Mouse (Mus musculus) retina, postnatal 7 days (tissue): ENCODE data around the gene Lbx2.
A peak's percentile ranks its signal among the peaks of the same experiment; 100 is the strongest.

Experiments
- DNase-seq: peaks from one replicate; pipeline ENCODE4 v3.0.0-alpha.2; 2012; ENCODE audit warnings: low read depth, low spot score

The Lbx2 gene

DNA sequence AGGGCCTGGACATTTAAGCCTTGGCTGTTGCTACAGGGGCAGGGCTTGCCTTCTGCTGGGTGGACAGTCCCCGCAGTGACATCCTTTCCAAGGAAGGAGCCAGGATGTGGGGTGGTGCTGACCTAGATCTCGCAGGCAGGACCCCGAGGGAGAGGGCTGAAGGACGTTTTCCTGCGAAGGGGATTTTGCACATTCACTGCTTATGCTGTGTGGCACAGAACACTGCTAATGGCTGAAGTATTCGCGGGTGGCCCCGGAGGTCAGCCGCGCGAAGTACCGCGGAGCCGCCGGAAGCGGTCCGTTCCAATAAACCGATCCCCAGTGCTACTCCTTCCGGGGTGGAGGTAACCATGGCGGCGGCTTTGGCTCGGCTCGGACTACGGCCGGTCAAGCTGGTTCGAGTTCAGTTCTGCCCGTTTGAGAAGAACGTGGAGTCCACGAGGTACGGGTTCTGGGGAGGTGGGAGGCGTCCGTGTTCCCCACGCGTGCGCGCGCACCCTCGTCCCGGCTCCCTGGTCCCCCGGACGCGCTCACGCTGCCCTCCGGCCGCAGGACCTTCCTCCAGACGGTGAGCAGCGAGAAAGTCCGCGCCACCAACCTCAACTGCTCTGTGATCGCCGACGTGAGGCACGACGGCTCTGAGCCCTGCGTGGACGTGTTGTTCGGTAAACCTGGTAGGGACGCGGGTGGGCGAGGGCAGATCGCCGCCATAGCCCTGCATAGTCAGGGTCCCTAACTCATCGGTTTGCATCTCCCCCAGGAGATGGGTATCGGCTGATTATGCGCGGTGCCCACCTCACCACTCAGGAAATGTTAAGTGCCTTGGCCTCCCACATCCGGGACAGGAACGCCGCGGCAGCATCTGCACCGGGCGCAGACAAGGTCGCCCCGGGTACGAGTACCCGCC, 22.8 kb downstream of the Lbx2 start, which contains the start of gene Mrpl53:
Gene Mrpl53 (plus strand): TSS at position 279 of the 907 bp plus-strand sequence.
- peak; percentile 70 for DNase-seq

DNA sequence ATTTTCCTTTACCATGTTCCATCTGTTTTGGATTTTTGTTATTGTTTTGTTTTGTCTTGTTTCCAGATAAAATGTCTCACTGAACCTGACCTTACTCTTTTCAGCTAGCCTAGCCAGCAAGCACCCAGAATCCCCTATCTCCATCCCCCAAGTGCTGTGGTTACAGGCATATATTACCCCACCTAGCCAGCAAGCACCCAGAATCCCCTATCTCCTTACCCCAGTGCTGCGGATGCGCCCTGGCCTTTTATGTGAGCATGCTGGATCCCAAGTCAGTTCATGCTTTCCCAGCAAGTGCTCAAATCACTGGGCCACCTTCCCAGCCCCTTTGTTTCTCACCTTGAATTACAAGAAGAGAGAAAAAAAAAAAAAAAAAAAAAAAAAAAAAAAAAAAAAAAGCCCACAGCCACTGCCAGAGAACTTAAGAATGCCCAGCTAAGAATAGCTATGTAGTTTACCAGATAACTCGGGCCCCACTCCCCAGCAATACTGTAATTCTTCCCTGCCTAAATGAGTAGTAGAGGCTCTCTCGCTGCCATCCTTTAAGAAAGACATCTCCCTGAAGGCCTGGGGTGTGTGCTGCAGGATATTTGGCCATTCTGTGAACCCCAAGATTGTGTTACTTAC, 25.5 kb downstream of the Lbx2 start:
- DNase-seq, result no peak

DNA sequence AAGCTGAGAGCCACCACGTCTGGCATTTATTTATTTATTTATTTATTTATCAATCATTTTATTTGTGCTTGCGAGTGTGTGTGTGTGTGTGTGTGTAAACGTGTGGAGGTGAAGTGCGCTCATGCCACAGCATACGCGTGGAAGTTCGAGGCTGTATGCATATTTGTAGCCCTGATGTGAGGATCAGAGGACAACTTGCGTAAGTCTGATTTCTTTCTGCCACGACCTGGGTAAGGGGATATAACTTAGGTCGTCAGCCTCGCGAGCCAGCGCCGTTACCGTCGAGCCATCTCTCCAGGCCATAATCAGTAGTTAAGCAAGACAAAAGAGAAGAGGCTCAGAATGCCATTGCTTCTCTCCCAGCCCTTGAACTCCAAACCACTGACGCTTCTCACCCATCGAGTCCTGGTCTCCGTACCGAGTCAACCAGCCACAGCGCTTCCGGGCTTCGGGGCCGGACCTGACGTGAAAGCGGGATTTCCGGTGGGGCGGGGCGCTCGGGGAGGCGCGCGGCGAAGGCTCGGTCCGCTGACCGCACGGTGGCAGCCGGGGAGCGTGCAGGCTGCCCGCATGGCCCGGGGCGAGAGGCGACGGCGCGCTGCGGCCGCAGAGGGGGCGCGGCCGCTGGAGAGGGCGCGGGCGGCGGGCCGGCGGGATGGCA, 29.0 kb downstream of the Lbx2 start, which contains the start of gene Mogs:
Gene Mogs (plus strand): TSS at position 486 of the 661 bp plus-strand sequence.
- DNase-seq, result peak; percentile 85

DNA sequence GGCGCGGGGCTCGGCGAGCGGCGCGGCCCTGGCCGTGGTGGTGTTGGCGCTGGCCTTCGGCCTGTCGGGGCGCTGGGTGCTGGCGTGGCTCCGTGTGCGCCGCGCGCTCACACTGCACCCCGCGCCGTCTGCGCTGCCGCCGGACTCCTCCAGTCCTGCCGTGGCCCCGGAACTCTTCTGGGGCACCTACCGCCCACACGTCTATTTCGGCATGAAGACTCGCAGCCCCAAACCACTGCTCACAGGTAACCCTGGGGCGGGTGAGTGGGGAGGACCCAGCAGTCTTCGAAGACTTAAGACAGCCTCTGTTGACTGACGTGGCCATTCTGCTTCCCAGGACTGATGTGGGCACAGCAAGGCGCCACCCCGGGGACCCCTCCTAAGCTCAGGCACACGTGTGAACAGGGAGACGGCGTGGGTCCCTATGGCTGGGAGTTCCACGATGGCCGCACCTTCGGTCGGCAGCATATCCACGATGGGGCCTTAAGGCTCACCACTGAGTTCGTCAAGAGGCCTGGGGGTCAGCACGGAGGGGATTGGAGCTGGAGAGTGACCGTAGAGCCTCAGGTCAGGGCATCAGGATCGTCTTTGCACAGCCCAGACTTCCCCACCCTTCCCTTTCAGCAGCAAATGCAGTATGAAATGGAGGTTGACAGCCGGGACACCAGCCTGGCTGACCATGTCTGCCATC, 29.7 kb downstream of the Lbx2 start:
- DNase-seq, result no peak

DNA sequence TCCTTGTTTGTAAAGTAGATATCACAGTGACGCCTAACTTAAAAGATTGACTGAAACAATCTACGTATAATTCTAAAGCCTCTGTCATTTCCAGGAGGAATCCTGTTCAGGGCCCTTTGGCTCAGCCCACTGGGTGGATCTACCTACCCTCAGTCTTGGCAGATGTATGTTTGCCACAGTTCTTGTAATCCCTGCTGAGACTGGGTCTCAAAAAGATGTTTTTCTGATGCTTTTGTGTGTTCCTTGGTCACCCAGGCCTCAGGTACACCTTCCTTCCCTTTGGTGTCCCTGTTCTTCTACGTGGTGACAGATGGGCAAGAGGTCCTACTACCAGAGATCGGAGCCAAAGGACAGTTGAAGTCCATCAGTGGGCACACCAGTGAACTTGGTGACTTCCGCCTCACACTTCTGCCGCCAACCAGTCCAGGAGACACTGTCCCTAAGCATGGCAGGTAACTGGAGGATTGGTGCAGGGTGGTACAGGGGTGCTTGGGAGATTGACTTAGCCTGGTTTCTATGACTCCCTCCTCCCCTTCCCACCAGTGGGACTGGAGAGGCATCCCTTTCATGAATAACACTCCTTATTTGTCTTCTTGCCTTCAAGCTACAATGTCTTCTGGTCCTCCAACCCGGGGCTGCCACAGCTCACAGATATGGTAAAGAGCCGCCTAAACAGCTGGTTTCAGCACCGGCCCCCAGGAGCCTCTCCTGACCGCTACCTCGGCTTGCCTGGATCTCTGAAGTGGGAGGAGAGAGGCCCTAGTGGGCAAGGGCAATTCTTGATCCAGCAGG, 30.4 kb downstream of the Lbx2 start:
- no peak for DNase-seq

DNA sequence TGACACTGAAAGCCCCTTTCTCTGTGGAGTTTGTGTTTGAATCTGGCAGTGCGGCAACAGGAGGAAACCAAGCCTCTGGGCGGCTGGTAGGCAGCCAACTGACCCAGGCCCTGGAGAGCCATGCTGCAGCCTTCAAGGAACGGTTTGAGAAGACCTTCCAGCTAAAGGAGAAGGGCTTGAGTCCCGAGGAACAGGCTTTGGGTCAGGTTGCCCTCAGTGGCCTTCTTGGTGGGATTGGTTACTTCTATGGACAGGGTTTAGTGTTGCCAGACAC, 30.9 kb downstream of the Lbx2 start:
- DNase-seq, result no peak

DNA sequence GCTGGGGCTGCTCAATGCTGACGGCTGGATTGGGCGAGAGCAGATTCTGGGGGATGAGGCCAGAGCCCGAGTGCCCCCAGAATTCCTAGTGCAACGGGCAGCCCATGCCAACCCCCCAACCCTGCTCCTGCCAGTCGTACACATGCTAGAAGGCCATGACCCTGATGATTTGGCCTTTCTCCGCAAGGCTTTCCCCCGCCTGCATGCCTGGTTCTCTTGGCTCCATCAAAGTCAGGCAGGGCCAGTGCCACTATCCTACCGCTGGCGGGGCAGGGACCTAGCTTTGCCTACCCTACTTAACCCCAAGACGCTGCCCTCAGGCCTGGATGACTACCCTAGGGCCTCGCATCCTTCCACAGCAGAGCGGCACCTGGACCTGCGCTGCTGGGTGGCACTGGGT, 31.4 kb downstream of the Lbx2 start:
- DNase-seq, result no peak

DNA sequence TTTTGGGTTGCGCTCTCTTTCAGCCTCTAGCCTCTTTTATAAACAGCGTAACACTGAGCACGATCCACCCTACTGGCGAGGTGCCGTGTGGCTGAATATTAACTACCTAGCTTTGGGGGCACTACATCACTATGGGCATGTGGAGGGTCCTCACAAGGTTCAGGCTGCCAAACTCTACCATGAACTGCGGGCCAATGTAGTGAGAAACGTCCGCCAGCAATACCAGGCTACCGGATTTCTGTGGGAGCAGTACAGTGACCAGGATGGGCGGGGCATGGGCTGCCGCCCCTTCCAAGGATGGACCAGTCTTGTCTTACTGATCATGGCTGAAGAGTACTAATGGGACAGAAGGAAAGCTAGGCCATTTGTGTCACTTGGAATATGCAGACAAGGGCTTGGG, 32.2 kb downstream of the Lbx2 start:
- no peak for DNase-seq

DNA sequence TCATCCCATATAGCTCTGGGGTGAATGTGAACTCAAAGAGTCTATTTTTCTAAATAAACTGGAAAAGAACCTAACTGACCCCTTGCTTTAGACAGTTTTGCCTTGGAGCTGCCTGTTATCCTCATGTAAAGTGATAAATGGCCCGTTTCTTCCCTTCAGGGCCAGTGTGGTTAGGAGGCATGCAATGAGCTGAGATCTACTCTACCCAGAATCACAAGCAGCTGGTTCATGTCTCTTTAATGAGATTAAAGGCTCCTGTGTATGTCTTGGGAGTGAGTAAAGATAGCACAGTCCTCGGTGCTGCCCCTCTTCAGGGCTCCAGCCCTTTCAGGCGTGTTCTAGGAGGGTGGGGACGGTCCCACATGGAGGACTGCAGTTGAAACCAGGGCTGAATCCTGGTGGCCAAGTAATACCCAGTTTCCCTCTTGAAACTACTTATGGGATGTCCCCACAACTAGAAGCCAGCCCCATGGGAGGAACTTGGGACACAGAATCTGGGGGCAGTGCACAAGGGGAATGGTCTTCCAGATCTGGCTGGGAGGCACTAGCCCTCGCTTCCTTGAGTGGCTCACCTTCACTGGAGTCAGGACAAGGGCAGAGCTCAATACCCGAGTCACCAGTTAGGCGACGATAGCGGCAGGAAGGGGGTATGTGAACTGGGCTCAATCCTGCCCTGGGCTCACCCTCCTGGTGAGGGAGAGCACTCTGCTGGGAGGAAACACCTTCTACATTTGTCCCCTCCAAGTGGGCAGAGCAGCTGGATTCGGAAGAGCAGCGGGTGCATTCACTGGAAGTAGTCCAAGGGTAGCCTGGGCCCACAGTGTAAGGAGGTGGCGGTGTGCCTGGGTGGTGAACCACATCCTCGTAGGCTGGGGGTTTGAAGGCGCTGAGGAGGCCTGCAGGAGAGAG, 32.9 kb downstream of the Lbx2 start:
- no peak for DNase-seq

DNA sequence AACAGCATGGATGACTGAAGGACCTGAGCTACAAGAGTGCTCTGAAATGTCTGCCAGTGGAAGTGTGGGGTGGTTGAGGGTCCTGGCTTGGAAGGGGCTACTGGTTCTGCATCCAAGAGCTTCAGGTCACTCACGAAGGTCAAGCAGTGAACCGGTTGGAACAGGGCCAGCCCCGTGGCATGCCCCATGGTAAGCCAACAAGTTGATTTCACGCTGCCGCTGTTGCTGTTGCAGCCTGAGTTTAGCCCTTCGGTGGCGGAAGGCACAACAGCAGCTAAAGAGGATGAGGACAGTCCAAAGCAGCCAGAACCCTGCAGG, 33.5 kb downstream of the Lbx2 start:
- DNase-seq, result no peak

DNA sequence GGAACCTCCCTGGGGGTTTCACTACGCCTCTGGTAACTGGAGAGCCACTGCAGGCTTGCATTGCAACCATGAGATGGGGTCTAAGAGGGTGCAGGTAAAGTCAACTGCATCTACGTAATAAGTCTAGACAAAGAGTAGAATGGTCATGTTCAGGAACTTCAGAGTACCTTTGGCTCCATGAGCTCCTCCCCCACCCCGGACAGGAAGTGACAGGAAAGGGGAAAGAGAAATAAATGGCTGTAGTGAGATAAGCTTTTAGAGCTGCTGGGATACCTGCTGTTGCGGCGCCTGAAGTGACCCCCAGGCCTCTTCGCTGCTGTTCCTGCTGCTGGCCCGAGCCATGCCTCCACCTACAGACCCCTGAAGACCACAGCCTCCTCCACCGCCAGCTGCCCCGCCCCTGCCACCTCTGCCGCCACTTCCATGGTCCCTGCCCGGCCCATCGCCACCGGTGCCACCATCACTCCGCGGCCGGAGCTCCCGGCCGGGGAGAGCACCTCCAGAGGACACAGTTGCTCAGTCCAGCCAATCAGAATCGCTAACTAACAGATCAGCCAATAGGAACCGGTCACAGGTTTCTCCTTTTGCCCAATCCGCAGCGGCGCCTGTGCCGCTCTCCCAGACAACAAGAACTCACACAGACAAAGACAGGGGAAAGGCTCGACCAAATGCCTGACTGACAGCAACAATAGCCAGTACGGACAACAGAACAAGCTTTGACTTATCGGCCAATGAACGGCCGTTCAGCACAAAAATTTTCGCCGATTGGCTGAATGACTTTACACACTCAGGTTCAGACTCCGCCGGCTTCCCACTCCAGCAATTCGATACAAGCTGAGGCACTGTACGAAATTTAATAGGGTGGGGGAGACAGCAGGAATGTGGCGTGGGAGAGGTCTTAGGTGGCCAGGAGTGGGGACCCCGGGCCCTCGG, 35.0 kb downstream of the Lbx2 start, which contains the start of gene Wbp1:
Gene Wbp1 (minus strand): TSS at position 630 of the 933 bp plus-strand sequence.
- DNase-seq, result peak; percentile 97

DNA sequence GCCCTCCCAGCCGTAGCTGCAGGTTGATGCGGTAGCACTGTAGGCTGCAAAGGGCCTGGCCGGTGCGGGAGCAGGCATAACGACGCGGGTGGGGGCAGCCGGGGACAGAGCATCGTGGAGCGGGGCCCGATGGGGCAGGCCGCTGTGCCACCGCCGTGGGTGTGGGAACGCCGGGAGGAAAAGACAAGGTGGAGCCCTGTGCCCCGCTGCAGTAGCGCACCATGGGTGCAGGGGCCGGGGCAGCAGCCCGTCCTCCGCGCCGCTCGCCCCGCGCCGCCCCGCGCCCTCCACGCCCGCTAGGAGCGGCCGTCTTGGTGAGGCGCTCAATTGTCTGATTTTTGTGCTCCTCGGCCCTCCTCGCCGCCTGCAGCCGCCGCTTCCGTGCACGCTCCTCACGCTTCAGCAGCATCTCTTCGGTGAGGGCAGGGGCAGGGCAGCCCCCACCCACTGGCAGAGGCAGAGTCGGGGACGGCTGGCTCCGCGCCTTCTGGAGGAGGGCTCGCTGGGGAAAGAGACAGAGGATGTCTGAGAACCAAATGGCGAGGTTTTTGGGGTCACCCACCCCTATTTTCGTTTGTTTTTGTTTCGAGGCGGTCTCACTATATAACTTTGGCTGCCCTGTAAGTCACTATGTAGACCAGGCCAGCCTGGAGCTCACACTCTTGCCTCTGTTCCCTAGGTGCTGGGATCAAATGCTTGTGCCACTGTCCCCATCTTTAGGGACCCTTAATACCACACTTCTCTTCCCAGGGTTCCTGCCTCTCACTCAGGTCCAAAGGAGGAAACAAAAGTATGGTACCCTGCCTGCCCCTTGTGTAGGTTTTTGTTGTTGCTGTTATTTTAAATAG, 35.9 kb downstream of the Lbx2 start:
- DNase-seq, result no peak

DNA sequence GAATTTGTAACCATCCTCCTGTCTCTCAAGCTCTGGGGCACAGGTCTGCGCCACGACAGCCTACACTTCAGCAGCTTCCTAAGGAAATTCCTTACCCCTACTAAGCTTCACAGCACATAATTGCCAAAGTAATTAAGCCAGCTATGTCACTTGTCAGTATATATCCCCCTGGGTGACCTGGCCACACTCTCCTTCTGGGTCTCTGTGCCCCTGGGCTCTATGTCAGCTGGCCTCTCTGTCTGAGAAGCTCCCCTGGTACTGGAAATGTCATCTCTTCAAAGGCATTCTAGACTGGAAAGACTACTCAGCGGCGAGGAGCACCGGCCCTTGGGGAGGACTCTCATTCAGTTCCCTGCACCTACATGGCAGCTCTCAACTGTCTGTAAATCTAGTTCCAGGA, 36.8 kb downstream of the Lbx2 start:
- DNase-seq, result no peak

DNA sequence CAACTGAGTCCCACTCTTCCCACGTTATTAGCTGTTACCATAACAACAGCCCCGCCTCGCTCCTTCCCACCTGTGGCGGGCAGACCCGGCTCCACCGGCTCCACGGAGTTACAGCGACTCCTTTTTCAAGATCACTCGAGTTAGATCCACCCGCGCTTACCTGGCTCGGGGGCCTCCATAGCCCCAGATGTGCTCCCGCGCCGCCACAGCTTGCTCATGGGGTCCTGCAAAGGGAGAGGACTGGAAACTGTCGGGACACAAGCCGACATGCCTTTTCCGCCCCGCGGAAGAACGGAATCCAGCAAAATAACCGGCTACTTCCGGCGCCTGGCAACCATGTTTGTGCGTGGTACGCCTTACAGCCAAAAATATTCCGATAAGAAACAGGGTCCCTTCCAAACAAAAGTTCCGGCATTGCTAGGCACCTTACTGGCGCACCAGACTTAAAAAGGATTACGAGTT, 38.7 kb downstream of the Lbx2 start:
- peak; percentile 94 for DNase-seq

DNA sequence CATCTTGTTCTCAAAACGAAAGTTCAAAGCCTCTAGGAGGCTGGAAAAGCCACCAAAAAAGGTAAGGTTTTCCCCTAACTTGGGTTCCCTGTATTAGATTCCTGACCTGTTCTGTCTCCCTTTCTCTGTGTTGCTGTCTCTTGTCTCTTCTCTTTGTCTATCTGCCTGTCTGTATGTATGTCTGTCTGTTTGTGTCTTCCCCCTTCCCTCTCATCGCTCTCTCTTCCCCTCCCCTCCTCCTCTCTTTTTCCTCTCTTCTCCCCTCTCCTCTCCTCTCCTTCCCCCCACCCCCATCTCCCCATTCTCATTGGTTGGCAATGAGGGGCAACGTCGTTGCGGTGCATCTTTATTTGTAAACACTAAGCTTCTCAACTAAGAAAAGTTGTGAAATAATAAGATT, 39.2 kb downstream of the Lbx2 start, which contains the start of gene Ino80b:
Gene Ino80b (minus strand): TSS at position 101 of the 400 bp plus-strand sequence.
- no peak for DNase-seq

DNA sequence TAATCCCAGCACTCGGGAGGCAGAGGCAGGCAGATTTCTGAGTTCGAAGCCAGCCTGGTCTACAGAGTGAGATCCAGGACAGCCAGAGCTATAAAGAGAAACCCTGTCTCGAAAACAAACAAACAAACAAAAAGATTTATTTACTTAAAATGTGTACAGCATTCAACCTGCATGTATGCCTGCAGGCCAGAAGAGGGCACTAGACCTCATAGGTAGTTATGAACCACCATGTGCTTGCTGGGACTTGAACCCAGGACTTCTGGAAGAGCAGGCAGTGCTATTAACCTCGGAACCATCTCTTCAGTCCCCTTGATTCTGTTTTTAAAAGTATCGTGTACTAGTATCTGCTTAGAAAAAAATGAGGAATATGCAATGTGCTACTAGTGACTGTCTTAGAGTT, 41.3 kb downstream of the Lbx2 start:
- DNase-seq, result no peak

DNA sequence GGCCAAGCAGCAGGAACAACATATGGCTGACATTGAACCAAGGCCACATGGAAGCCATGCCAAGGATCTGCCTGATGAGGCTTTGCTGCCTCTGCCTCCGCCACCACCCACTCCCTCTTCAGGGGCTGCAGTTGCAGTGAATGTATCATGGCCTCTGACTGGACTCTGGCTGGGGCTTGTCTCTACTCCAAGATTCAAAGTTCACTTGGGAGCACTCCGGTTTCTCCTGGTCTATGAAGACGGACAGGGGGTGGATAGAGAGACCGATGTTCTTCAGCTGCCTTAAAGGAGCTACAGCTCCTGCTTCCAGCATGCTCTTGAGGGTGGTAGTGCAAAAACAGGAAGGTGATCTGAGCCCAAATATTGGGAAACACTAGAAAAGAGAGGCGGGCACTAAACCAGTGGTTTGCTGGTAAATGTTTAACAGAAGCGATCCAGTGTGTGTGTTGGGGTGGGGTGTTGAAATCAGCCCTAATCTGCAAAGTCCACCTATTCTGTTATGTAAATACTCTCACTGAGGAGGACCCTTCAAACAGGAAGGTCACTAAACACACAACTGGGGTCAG, 45.4 kb downstream of the Lbx2 start:
- DNase-seq, result no peak
